Mouse (Mus musculus): ENCODE data around the gene Lrrk1. TPM values are rescaled to one million over a fixed set of nuclear protein-coding genes. Genes with fewer than 3 reads are reported as not detected.

Lrrk1 gene
- total and polyA plus RNA-seq, 2 experiments from 2014 or later = 2.1 to 3.8 TPM

- no peaks in the 10 kb centered on the region for H3K27me3 ChIP-seq (ENCODE audit: insufficient read depth, low read length)
- H3K36me3 ChIP-seq (ENCODE audit: insufficient read depth, low read length) = no peaks in the 10 kb centered on the region
- TF ChIP-seq CTCF (IDR thresholded peaks at IDR 0.05) = no peak
- no peaks in the 10 kb centered on the region for H3K9me3 ChIP-seq (ENCODE audit: low read length)
- ATAC-seq (ENCODE audit: low FRiP score) (no peak), DNase-seq (ENCODE audit: low spot score) (no peak)
- no peak overlapping the region for H3K9ac ChIP-seq (replicated peaks; ENCODE audit: low read length, poor library complexity, severe bottlenecking)
- no peaks in the 10 kb centered on the region for H3K4me1 ChIP-seq (ENCODE audit: insufficient read depth, low read length)
- no peak overlapping the region for H3K4me2 ChIP-seq (ENCODE audit: low read depth, low read length, poor library complexity, severe bottlenecking)
- H3K27ac ChIP-seq (ENCODE audit: low read depth, low read length) = no peak overlapping the region
- 89% methylated on average over 4 of the region's 4 CpGs for WGBS
- H3K4me3 ChIP-seq (ENCODE audit: low read depth, low read length) = no peak overlapping the region
Measured at GRCm38 (mm10) chr7:66184026-66184425, 204.1 kb downstream of the Lrrk1 start.

GRCm38 (mm10) chr7:66183404-66183803 lies 204.7 kb downstream of the Lrrk1 start:
- Histone ChIP-seq H3K4me2 (ENCODE audit: low read depth, low read length, poor library complexity, severe bottlenecking) (no peak overlapping the region), H3K4me1 (ENCODE audit: insufficient read depth, low read length) (no peaks in the 10 kb centered on the region), H3K9me3 (ENCODE audit: low read length) (no peaks in the 10 kb centered on the region), H3K36me3 (ENCODE audit: insufficient read depth, low read length) (no peaks in the 10 kb centered on the region), H3K9ac (replicated peaks; ENCODE audit: low read length, poor library complexity, severe bottlenecking) (no peak overlapping the region), H3K27me3 (ENCODE audit: insufficient read depth, low read length) (no peaks in the 10 kb centered on the region), H3K27ac (ENCODE audit: low read depth, low read length) (no peak overlapping the region), H3K4me3 (ENCODE audit: low read depth, low read length) (no peak overlapping the region)
- 76% methylated on average over 8 of the region's 8 CpGs for WGBS
- TF ChIP-seq CTCF (IDR thresholded peaks at IDR 0.05) = no peak
- DNase-seq (ENCODE audit: low spot score) = no peak
- no peak for ATAC-seq (ENCODE audit: low FRiP score)

- no peak overlapping the region for H3K4me2 ChIP-seq (ENCODE audit: low read depth, low read length, poor library complexity, severe bottlenecking)
- H3K4me3 ChIP-seq (ENCODE audit: low read depth, low read length) = no peak overlapping the region
- no peaks in the 10 kb centered on the region for H3K36me3 ChIP-seq (ENCODE audit: insufficient read depth, low read length)
- H3K27me3 ChIP-seq (ENCODE audit: insufficient read depth, low read length) = no peaks in the 10 kb centered on the region
- no peaks in the 10 kb centered on the region for H3K4me1 ChIP-seq (ENCODE audit: insufficient read depth, low read length)
- no peak overlapping the region for H3K27ac ChIP-seq (ENCODE audit: low read depth, low read length)
- TF ChIP-seq CTCF (IDR thresholded peaks at IDR 0.05) = peak; percentile 13; the same call in 1 of the 2 replicates
- no peak overlapping the region for H3K9ac ChIP-seq (replicated peaks; ENCODE audit: low read length, poor library complexity, severe bottlenecking)
- no peak for ATAC-seq (ENCODE audit: low FRiP score)
- WGBS = 89% methylated on average over 7 of the region's 7 CpGs
- no peaks in the 10 kb centered on the region for H3K9me3 ChIP-seq (ENCODE audit: low read length)
- no peak for DNase-seq (ENCODE audit: low spot score)
Measured at GRCm38 (mm10) chr7:66182075-66182715, 206.0 kb downstream of the Lrrk1 start.

DNA sequence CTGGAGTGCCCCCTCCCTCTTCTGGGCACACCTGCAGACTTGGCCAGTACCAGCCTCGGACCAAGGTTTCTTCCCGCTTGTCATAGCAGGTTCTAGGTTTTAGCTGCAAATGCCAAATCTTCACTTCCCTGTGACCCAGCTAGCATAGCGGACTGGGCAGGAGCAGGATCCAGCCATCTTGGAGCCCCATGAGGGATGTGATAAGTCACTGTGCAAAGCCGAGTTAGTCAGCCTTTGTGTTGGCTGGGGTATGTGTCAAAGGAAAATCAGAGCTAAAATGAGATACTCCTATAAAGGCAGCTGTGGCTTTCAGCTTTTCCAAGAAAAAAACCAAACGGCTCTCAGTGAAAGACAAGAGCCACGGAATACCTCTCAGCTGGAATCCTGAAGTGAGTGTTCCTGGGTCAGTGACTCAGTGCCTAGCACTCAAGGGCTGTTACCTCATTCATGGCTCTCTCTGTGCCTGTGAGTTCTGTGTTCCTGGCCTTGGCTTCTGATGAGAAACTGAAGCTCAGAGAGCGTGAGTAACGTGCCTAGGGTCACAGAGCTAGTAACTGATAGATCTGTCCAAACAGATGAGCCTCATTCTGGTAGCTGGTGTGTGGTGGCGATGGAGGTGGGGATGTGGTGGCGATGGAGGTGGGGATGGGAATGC lies 207.3 kb downstream of the Lrrk1 start:
- Histone ChIP-seq H3K4me2 (ENCODE audit: low read depth, low read length, poor library complexity, severe bottlenecking) (no peak overlapping the region), H3K27me3 (ENCODE audit: insufficient read depth, low read length) (no peaks in the 10 kb centered on the region), H3K27ac (ENCODE audit: low read depth, low read length) (no peak overlapping the region), H3K9ac (replicated peaks; ENCODE audit: low read length, poor library complexity, severe bottlenecking) (no peak overlapping the region), H3K36me3 (ENCODE audit: insufficient read depth, low read length) (no peaks in the 10 kb centered on the region), H3K4me1 (ENCODE audit: insufficient read depth, low read length) (no peaks in the 10 kb centered on the region), H3K4me3 (ENCODE audit: low read depth, low read length) (no peak overlapping the region), H3K9me3 (ENCODE audit: low read length) (no peaks in the 10 kb centered on the region)
- TF ChIP-seq CTCF (IDR thresholded peaks at IDR 0.05) = no peak
- ATAC-seq (ENCODE audit: low FRiP score) (no peak), DNase-seq (ENCODE audit: low spot score) (no peak)
- WGBS = 85% methylated on average over 10 of the region's 10 CpGs

- Histone ChIP-seq H3K36me3 (ENCODE audit: insufficient read depth, low read length) (no peaks in the 10 kb centered on the region), H3K4me2 (ENCODE audit: low read depth, low read length, poor library complexity, severe bottlenecking) (no peak overlapping the region), H3K4me3 (ENCODE audit: low read depth, low read length) (no peak overlapping the region), H3K27ac (ENCODE audit: low read depth, low read length) (no peak overlapping the region), H3K9ac (replicated peaks; ENCODE audit: low read length, poor library complexity, severe bottlenecking) (no peak overlapping the region), H3K9me3 (ENCODE audit: low read length) (no peaks in the 10 kb centered on the region), H3K27me3 (ENCODE audit: insufficient read depth, low read length) (no peaks in the 10 kb centered on the region), H3K4me1 (ENCODE audit: insufficient read depth, low read length) (no peaks in the 10 kb centered on the region)
- no peak for ATAC-seq (ENCODE audit: low FRiP score)
- no peak for TF ChIP-seq CTCF (IDR thresholded peaks at IDR 0.05)
- 91% methylated on average over 3 of the region's 3 CpGs for WGBS
- DNase-seq (ENCODE audit: low spot score) = no peak
Measured at GRCm38 (mm10) chr7:66180260-66180659, 207.9 kb downstream of the Lrrk1 start.

- no peaks in the 10 kb centered on the region for H3K9me3 ChIP-seq (ENCODE audit: low read length)
- WGBS = 83% methylated on average over 7 of the region's 7 CpGs
- no peaks in the 10 kb centered on the region for H3K27me3 ChIP-seq (ENCODE audit: insufficient read depth, low read length)
- H3K36me3 ChIP-seq (ENCODE audit: insufficient read depth, low read length) = no peaks in the 10 kb centered on the region
- TF ChIP-seq CTCF (IDR thresholded peaks at IDR 0.05) = no peak
- no peak for ATAC-seq (ENCODE audit: low FRiP score)
- H3K4me2 ChIP-seq (ENCODE audit: low read depth, low read length, poor library complexity, severe bottlenecking) = no peak overlapping the region
- DNase-seq (ENCODE audit: low spot score) = no peak
- H3K27ac ChIP-seq (ENCODE audit: low read depth, low read length) = no peak overlapping the region
- no peak overlapping the region for H3K9ac ChIP-seq (replicated peaks; ENCODE audit: low read length, poor library complexity, severe bottlenecking)
- H3K4me3 ChIP-seq (ENCODE audit: low read depth, low read length) = no peak overlapping the region
- H3K4me1 ChIP-seq (ENCODE audit: insufficient read depth, low read length) = no peaks in the 10 kb centered on the region
Measured at GRCm38 (mm10) chr7:66179711-66180110, 208.4 kb downstream of the Lrrk1 start.
